Mouse (Mus musculus): Measurements from ENCODE around the gene Ubl4a. TPM values are rescaled to one million over a fixed set of nuclear protein-coding genes. Genes with fewer than 3 reads are reported as not detected.
A peak's percentile ranks its signal among the peaks of the same experiment; 100 is the strongest.

The Ubl4a gene
- total RNA-seq (2012; rRNA removed), result 15.3 and 17.5 TPM in 2 replicates

DNA sequence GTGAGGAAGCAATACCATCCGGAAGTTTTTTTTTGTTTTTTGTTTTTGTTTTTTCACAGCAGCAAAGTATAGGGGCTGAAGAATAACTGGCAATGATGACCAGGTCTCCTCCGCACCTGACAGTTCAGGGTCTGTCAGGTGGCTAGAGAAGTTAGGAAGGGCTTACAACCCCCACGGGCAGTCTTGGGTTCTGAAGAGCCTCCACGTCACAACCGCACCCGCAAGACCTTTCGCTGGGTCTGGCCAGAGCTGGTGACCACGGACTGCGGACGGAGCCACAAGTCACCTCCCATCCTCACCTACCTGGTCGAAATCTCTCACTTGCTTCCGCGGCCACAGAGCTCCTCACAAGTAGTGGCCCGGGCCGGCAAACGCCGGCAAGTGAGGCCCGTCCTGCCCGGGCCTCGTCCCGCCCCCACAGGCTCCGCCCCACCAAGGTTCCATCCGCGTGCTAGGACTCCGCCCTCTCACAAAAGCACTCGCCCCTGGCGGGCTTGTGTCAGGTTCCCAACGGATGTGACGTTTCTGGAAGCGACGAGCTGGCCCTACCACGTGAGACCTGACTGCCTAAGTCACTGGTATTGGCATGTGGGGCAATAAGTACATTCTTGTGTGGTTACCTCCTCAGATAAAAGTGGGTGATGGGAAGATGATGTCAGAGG is at the start of gene Ubl4a, which contains the start of gene Slc10a3:
Gene Ubl4a (minus strand): TSS at position 331 of the 662 bp plus-strand sequence.
Gene Slc10a3 (minus strand): TSS at position 462 of the 662 bp plus-strand sequence.
- Histone ChIP-seq H3K36me3 (ENCODE audit: control insufficient read depth, insufficient read depth, low read length, poor library complexity, severe bottlenecking) (no peaks in the 10 kb centered on the region), H3K27ac (ENCODE audit: insufficient read depth, low read depth, low read length, poor library complexity, severe bottlenecking) (no peak within 1 kb of the TSS), H3K9me3 (ENCODE audit: control insufficient read depth, insufficient read depth, low read depth, low read length) (no peaks in the 10 kb centered on the region), H3K4me3 (ENCODE audit: insufficient read depth in 1 of 2, low read depth in 1 of 2, low read length in 2 of 2, poor library complexity in 1 of 2, severe bottlenecking in 1 of 2) (peak within 1 kb of the TSS; percentile 61 to 63), H3K9ac (ENCODE audit: insufficient read depth, low read depth, low read length, poor library complexity, severe bottlenecking) (peak within 1 kb of the TSS; percentile 71), H3K4me1 (ENCODE audit: control insufficient read depth in 2 of 2, insufficient read depth in 2 of 2, low read length in 2 of 2, poor library complexity in 1 of 2) (peaks cover 0 to 4% of the 10 kb centered on the region in 2 experiments; a peak in 1 of 4 replicates)
- peak; percentile 73 for DNase-seq (ENCODE audit: low read depth, low spot score)
- no peak for TF ChIP-seq ZNF384 (IDR thresholded peaks at IDR 0.05; ENCODE audit: low read depth, low read length)
- TF ChIP-seq HCFC1 (IDR thresholded peaks at IDR 0.05; ENCODE audit: borderline replicate concordance, insufficient read depth, low read length), result 0 out of 2 replicates have a peak, but pooled peaks have one; percentile 37
- no peak for TF ChIP-seq ZC3H11A (IDR thresholded peaks at IDR 0.05; ENCODE audit: borderline replicate concordance, low read depth, low read length)
- no peak for TF ChIP-seq MAFK (IDR thresholded peaks at IDR 0.05; ENCODE audit: insufficient read depth, low read depth, low read length)
- in situ Hi-C loops (cut with MboI; ENCODE audit: low sequenced_read_pairs in 2 of 2, unreplicated experiment in 2 of 2), result no loop called here

DNA sequence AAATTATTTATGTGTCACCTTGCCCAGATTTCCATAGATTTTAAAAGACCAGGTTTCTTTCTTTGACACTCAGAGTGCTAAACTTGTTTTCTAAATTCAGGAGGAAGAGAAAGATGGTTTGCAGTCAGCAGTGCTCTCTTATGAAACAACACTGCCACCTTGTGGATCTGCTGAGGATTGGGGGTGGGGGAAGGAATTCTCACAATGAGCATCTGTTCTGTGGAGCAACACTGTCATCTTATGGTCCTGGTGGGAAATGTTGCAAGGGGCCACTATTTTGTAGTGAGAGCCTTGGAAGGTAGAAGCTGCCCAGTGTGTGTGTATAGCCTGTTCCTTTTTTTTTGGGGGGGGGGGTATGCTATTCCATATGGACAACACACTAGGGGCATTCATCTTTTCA is 40.4 kb upstream of the Ubl4a start:
- Histone ChIP-seq H3K36me3 (ENCODE audit: control insufficient read depth, insufficient read depth, low read length, poor library complexity, severe bottlenecking) (peaks cover 11% of the 10 kb centered on the region), H3K4me1 (ENCODE audit: control insufficient read depth in 2 of 2, insufficient read depth in 2 of 2, low read length in 2 of 2, poor library complexity in 1 of 2) (no peaks in the 10 kb centered on the region), H3K4me3 (ENCODE audit: insufficient read depth in 1 of 2, low read depth in 1 of 2, low read length in 2 of 2, poor library complexity in 1 of 2, severe bottlenecking in 1 of 2) (no peak overlapping the region), H3K9me3 (ENCODE audit: control insufficient read depth, insufficient read depth, low read depth, low read length) (no peaks in the 10 kb centered on the region), H3K9ac (ENCODE audit: insufficient read depth, low read depth, low read length, poor library complexity, severe bottlenecking) (no peak overlapping the region), H3K27ac (ENCODE audit: insufficient read depth, low read depth, low read length, poor library complexity, severe bottlenecking) (no peak overlapping the region)
- DNase-seq (ENCODE audit: low read depth, low spot score), result peak; percentile 45
- in situ Hi-C loops (cut with MboI; ENCODE audit: low sequenced_read_pairs in 2 of 2, unreplicated experiment in 2 of 2), result loop anchor here in 1 of 2 experiments (10.0 to 25.0 kb wide), 3 partner anchors 101 to 289 kb away; partner anchors contain the start of genes Fam50a, Flna, Gdi1 and Opn1mw
- TF ChIP-seq ZC3H11A (IDR thresholded peaks at IDR 0.05; ENCODE audit: borderline replicate concordance, low read depth, low read length) (peak; percentile 89), MAFK (IDR thresholded peaks at IDR 0.05; ENCODE audit: insufficient read depth, low read depth, low read length) (no peak)

DNA sequence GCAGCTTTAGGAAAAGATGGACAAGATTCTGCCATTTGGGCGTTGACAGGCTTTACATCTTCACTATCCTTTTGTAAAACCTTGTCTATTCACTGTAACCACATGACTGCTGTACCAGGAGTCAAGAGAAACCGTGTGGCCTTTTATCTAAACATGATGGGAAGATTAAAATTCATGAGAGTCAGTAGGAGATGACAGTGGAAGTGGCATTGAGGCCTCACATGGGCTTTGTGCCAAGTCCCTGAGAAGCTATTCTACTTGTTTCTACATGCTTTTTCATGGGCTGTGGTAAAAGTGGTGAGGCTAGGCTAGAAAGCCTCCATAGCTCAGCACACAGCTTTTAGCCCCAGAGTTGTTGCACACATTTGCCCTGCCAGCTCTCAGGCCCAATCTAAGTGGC is 35.3 kb upstream of the Ubl4a start:
- peaks cover 11% of the 10 kb centered on the region for H3K36me3 ChIP-seq (ENCODE audit: control insufficient read depth, insufficient read depth, low read length, poor library complexity, severe bottlenecking)
- no peak overlapping the region for H3K4me3 ChIP-seq (ENCODE audit: insufficient read depth in 1 of 2, low read depth in 1 of 2, low read length in 2 of 2, poor library complexity in 1 of 2, severe bottlenecking in 1 of 2)
- H3K27ac ChIP-seq (ENCODE audit: insufficient read depth, low read depth, low read length, poor library complexity, severe bottlenecking), result no peak overlapping the region
- in situ Hi-C loops (cut with MboI; ENCODE audit: low sequenced_read_pairs in 2 of 2, unreplicated experiment in 2 of 2), result loop anchor here in 1 of 2 experiments (25.0 kb wide), 1 partner anchor 96 kb away; the partner anchor contains the start of genes Fam50a and Gdi1
- H3K4me1 ChIP-seq (ENCODE audit: control insufficient read depth in 2 of 2, insufficient read depth in 2 of 2, low read length in 2 of 2, poor library complexity in 1 of 2), result no peaks in the 10 kb centered on the region
- no peak for DNase-seq (ENCODE audit: low read depth, low spot score)
- no peaks in the 10 kb centered on the region for H3K9me3 ChIP-seq (ENCODE audit: control insufficient read depth, insufficient read depth, low read depth, low read length)
- H3K9ac ChIP-seq (ENCODE audit: insufficient read depth, low read depth, low read length, poor library complexity, severe bottlenecking), result no peak overlapping the region
- TF ChIP-seq CHD2 (IDR thresholded peaks at IDR 0.05; ENCODE audit: low read depth, low read length) (no peak), MAFK (IDR thresholded peaks at IDR 0.05; ENCODE audit: insufficient read depth, low read depth, low read length) (no peak), HCFC1 (IDR thresholded peaks at IDR 0.05; ENCODE audit: borderline replicate concordance, insufficient read depth, low read length) (no peak), ZNF384 (IDR thresholded peaks at IDR 0.05; ENCODE audit: low read depth, low read length) (no peak), ZC3H11A (IDR thresholded peaks at IDR 0.05; ENCODE audit: borderline replicate concordance, low read depth, low read length) (no peak)

- in situ Hi-C loops (cut with MboI; ENCODE audit: low sequenced_read_pairs in 2 of 2, unreplicated experiment in 2 of 2), result loop anchor here in 1 of 2 experiments (25.0 kb wide), 1 partner anchor 88 kb away; the partner anchor contains the start of genes Fam50a and Gdi1
- TF ChIP-seq CHD2 (IDR thresholded peaks at IDR 0.05; ENCODE audit: low read depth, low read length), result no peak
- no peak overlapping the region for H3K27ac ChIP-seq (ENCODE audit: insufficient read depth, low read depth, low read length, poor library complexity, severe bottlenecking)
- H3K36me3 ChIP-seq (ENCODE audit: control insufficient read depth, insufficient read depth, low read length, poor library complexity, severe bottlenecking), result no peaks in the 10 kb centered on the region
- H3K4me1 ChIP-seq (ENCODE audit: control insufficient read depth in 2 of 2, insufficient read depth in 2 of 2, low read length in 2 of 2, poor library complexity in 1 of 2), result no peaks in the 10 kb centered on the region
- H3K9ac ChIP-seq (ENCODE audit: insufficient read depth, low read depth, low read length, poor library complexity, severe bottlenecking), result no peak overlapping the region
- no peak for DNase-seq (ENCODE audit: low read depth, low spot score)
- H3K4me3 ChIP-seq (ENCODE audit: insufficient read depth in 1 of 2, low read depth in 1 of 2, low read length in 2 of 2, poor library complexity in 1 of 2, severe bottlenecking in 1 of 2), result no peak overlapping the region
- H3K9me3 ChIP-seq (ENCODE audit: control insufficient read depth, insufficient read depth, low read depth, low read length), result no peaks in the 10 kb centered on the region
These were observed 27.1 kb upstream of the Ubl4a start for GRCm38 (mm10) chrX:74400136-74400535.
